Mouse (Mus musculus) neural tube, embryonic 14.5 days (tissue): ENCODE measurements around the gene Ss18l1. TPM values are rescaled to one million over a fixed set of nuclear protein-coding genes. Genes with fewer than 3 reads are reported as not detected.

Experiments used
- ATAC-seq: fragments of 200-750 bp; cut with Nextera tagmentation; 2 replicates; pipeline ENCODE4 v1.8.0; 2017; ENCODE audit warnings: low read depth, mild to moderate bottlenecking, moderate TSS enrichment, moderate library complexity
- H3K27ac ChIP-seq: fragments of 300-500 bp; sonication (generic); 2 replicates; pipeline ENCODE4 v1.5.1; 2014; ENCODE audit warnings: low read depth, mild to moderate bottlenecking, control low read depth, low read length, moderate library complexity, mixed read lengths
- H3K27me3 ChIP-seq: fragments of 300-500 bp; sonication (generic); 2 replicates; pipeline ENCODE4 v1.6.1; 2014; ENCODE audit warnings: low read length; ENCODE audit not compliant: control insufficient read depth, insufficient read depth
- H3K36me3 ChIP-seq: fragments of 300-500 bp; sonication (generic); 2 replicates; pipeline ENCODE4 v1.6.1; 2014; ENCODE audit warnings: low read length, mixed read lengths; ENCODE audit not compliant: control insufficient read depth, insufficient read depth
- H3K4me1 ChIP-seq: fragments of 300-500 bp; sonication (generic); 2 replicates; pipeline ENCODE4 v1.6.1; 2014; ENCODE audit warnings: low read length; ENCODE audit not compliant: control insufficient read depth, insufficient read depth
- H3K4me2 ChIP-seq: fragments of 300-500 bp; sonication (generic); 2 replicates; pipeline ENCODE4 v1.6.1; 2014; ENCODE audit warnings: mild to moderate bottlenecking, low read depth, low read length, control low read depth
- H3K4me3 ChIP-seq: fragments of 300-500 bp; sonication (generic); 2 replicates; pipeline ENCODE4 v1.5.1; 2014; ENCODE audit warnings: low read depth, low read length, control low read depth, mixed read lengths
- H3K9ac ChIP-seq: fragments of 300-500 bp; sonication (generic); replicated peaks from 2 replicates; pipeline ENCODE4 v1.6.1; 2014; ENCODE audit warnings: low read depth, mild to moderate bottlenecking, control low read depth, low read length, mixed read lengths
- H3K9me3 ChIP-seq: fragments of 300-500 bp; sonication (generic); 2 replicates; pipeline ENCODE4 v1.6.1; 2016; ENCODE audit warnings: low read length; ENCODE audit not compliant: control insufficient read depth
- WGBS: fragments of 180-500 bp; shearing (Covaris S2); extraction: QIAGEN DNeasy Blood & Tissue Kit; methylation state at CpG from one replicate; pipeline ENCODE4 v1.1.7; 2014; 5-methylcytosine and 5-hydroxymethylcytosine counted together
- polyA plus RNA-seq: library from polyadenylated mRNA; unstranded; fragments of >200 nt; fragmentation: Nextera tagmentation; extraction: Ambion mirVana; gene quantifications from 2 replicates; pipeline ENCODE4 v1.2.1, GENCODE M21; 2014

Ss18l1 gene
- polyA plus RNA-seq, 1 experiment from 2014 or later, result 57.8 TPM

- WGBS, result 84% methylated on average over 2 of the region's 2 CpGs
- H3K4me2 ChIP-seq, result no peak overlapping the region
- H3K9me3 ChIP-seq, result no peaks in the 10 kb centered on the region
- H3K9ac ChIP-seq, result no peak overlapping the region
- H3K4me3 ChIP-seq, result no peak overlapping the region
- ATAC-seq, result no peak
- H3K27ac ChIP-seq, result no peak overlapping the region
- H3K36me3 ChIP-seq, result peaks cover 8% of the 10 kb centered on the region; the same call in 1 of the 2 replicates
- no peaks in the 10 kb centered on the region for H3K27me3 ChIP-seq
- H3K4me1 ChIP-seq, result peaks cover 9% of the 10 kb centered on the region; the same call in 1 of the 2 replicates
Measured at GRCm38 (mm10) chr2:180071671-180072070, 29.4 kb downstream of the Ss18l1 start.

- Histone ChIP-seq H3K27me3 (no peaks in the 10 kb centered on the region), H3K9ac (no peak overlapping the region), H3K36me3 (peaks cover under 1% of the 10 kb centered on the region; the same call in 1 of the 2 replicates), H3K4me3 (no peak overlapping the region), H3K4me2 (no peak overlapping the region), H3K9me3 (no peaks in the 10 kb centered on the region), H3K27ac (no peak overlapping the region), H3K4me1 (peaks cover 9% of the 10 kb centered on the region; the same call in 1 of the 2 replicates)
- WGBS, result 90% methylated on average over 7 of the region's 7 CpGs
- ATAC-seq, result no peak
Measured at GRCm38 (mm10) chr2:180072886-180073285, 30.6 kb downstream of the Ss18l1 start.

DNA sequence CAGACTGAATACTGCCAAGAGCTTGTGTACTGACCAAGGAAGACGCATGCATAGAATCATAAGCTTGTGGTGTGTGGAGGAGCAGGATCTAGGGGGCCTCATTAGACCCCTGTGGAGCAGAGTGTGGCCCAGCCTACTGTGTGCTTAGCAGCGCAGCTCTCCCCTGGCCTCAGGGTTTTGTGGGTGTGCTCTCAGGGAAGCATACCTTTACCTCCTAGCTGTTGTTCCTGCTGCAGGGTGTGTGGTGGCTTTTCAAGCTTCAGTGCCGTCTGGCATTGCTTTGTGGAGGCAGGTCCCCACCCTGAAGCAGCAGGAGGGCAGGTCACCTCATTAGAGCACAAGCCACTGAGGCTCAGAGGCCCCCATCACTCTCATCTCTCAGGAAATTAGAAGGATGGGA, 35.3 kb downstream of the Ss18l1 start:
- H3K36me3 ChIP-seq, result no peaks in the 10 kb centered on the region
- ATAC-seq, result no peak
- H3K4me2 ChIP-seq, result no peak overlapping the region
- no peaks in the 10 kb centered on the region for H3K4me1 ChIP-seq
- 60% methylated on average over 3 of the region's 3 CpGs for WGBS
- H3K4me3 ChIP-seq, result no peak overlapping the region
- no peaks in the 10 kb centered on the region for H3K9me3 ChIP-seq
- no peaks in the 10 kb centered on the region for H3K27me3 ChIP-seq
- no peak overlapping the region for H3K9ac ChIP-seq
- no peak overlapping the region for H3K27ac ChIP-seq

DNA sequence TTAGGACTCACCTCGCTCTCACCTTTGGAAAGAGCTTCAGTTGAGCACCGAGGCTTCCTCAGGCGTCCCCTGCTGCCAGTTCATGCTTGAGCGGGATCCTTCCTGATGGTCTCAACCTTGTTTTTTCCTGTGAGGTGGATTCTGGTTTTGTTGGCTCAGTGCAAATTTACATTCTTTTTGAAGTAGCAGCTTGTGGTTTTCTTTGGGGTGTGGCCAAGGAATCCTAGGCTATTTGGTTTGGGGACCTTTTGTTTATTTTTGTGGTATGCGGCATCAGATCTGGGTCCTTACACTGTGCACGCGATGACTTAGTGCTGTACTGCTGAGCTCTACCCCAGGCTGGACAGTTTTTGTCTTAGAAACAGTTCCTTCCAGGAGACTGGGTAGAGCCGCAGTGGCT, 38.4 kb downstream of the Ss18l1 start:
- Histone ChIP-seq H3K36me3 (peaks cover 11% of the 10 kb centered on the region; the same call in 1 of the 2 replicates), H3K4me3 (no peak overlapping the region), H3K4me2 (no peak overlapping the region)

DNA sequence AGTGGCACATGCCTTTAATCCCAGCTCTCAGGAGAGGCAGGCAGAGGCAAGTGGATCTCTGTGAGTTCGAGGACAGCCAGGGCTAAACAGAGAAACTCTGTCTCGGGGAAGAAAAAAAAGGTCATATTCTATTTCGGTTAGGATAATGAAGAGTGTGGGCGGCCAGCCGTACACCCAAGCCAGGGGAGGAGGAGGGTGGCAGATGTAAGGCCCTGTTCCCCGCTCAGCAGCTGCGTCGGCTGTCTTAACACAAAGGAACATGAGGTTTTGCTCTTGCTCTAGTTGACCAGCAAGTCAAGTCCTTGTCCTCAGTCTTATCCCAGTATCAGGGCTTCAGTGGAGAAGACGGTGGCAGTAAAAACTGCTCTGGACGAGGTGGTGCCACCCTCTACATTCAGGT, 40.8 kb downstream of the Ss18l1 start:
- WGBS, result 93% methylated on average over 10 of the region's 10 CpGs
- no peak overlapping the region for H3K4me2 ChIP-seq
- H3K9me3 ChIP-seq, result no peaks in the 10 kb centered on the region
- no peak overlapping the region for H3K4me3 ChIP-seq
- H3K36me3 ChIP-seq, result peaks cover 14% of the 10 kb centered on the region; the same call in 1 of the 2 replicates
- no peaks in the 10 kb centered on the region for H3K27me3 ChIP-seq
- H3K9ac ChIP-seq, result no peak overlapping the region
- H3K27ac ChIP-seq, result no peak overlapping the region
- no peaks in the 10 kb centered on the region for H3K4me1 ChIP-seq
- no peak for ATAC-seq

More for the DNA sequence above, 38.4 kb downstream of the Ss18l1 start:
- Histone ChIP-seq H3K9ac (no peak overlapping the region), H3K4me1 (no peaks in the 10 kb centered on the region), H3K27ac (no peak overlapping the region), H3K9me3 (no peaks in the 10 kb centered on the region), H3K27me3 (no peaks in the 10 kb centered on the region)
- ATAC-seq, result no peak
- WGBS, result 88% methylated on average over 8 of the region's 8 CpGs

GRCm38 (mm10) chr2:180084565-180084964, 42.3 kb downstream of the Ss18l1 start:
- 44% methylated on average over 3 of the region's 3 CpGs for WGBS
- Histone ChIP-seq H3K9ac (no peak overlapping the region), H3K4me1 (no peaks in the 10 kb centered on the region), H3K4me2 (no peak overlapping the region), H3K36me3 (peaks cover 14% of the 10 kb centered on the region; the same call in 1 of the 2 replicates), H3K27ac (no peak overlapping the region), H3K27me3 (no peaks in the 10 kb centered on the region), H3K4me3 (no peak overlapping the region), H3K9me3 (no peaks in the 10 kb centered on the region)
- no peak for ATAC-seq

GRCm38 (mm10) chr2:180085926-180086636, 43.8 kb downstream of the Ss18l1 start:
- ATAC-seq, result no peak

DNA sequence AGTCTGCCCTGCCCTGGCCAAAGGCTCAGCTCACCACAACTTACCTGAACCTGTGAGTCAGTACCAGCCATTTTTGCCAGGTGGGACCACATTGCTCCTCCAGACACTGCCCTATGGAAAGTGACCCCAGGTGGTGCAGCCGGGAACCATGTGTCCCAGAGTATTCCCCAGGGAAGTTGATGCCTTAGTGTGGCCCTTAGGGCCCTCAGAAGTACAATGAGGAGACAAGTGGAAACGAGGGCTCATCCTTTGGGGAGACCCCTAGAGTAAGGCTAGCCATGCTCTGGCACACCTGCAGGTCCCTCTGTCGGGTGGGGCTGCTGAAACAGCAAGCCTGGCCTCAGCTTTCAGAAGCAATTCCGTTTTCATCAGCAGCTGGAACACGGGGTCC, 44.3 kb downstream of the Ss18l1 start:
- no peaks in the 10 kb centered on the region for H3K9me3 ChIP-seq
- H3K4me3 ChIP-seq, result no peak overlapping the region
- no peaks in the 10 kb centered on the region for H3K27me3 ChIP-seq
- ATAC-seq, result no peak
- no peak overlapping the region for H3K4me2 ChIP-seq
- 80% methylated on average over 5 of the region's 5 CpGs for WGBS
- no peak overlapping the region for H3K9ac ChIP-seq
- no peaks in the 10 kb centered on the region for H3K4me1 ChIP-seq
- H3K36me3 ChIP-seq, result peaks cover 14% of the 10 kb centered on the region; the same call in 1 of the 2 replicates
- H3K27ac ChIP-seq, result no peak overlapping the region

More at GRCm38 (mm10) chr2:180085926-180086636, 43.8 kb downstream of the Ss18l1 start:
- H3K36me3 ChIP-seq, result peaks cover 14% of the 10 kb centered on the region; the same call in 1 of the 2 replicates
- H3K27me3 ChIP-seq, result no peaks in the 10 kb centered on the region
- no peak overlapping the region for H3K27ac ChIP-seq
- no peaks in the 10 kb centered on the region for H3K9me3 ChIP-seq
- no peaks in the 10 kb centered on the region for H3K4me1 ChIP-seq
- no peak overlapping the region for H3K4me3 ChIP-seq
- no peak overlapping the region for H3K9ac ChIP-seq
- no peak overlapping the region for H3K4me2 ChIP-seq
- 69% methylated on average over 16 of the region's 16 CpGs for WGBS

- H3K4me2 ChIP-seq, result no peak overlapping the region
- no peaks in the 10 kb centered on the region for H3K4me1 ChIP-seq
- peaks cover 14% of the 10 kb centered on the region; the same call in 1 of the 2 replicates for H3K36me3 ChIP-seq
- 88% methylated on average over 4 of the region's 4 CpGs for WGBS
- H3K9me3 ChIP-seq, result no peaks in the 10 kb centered on the region
- no peaks in the 10 kb centered on the region for H3K27me3 ChIP-seq
- H3K4me3 ChIP-seq, result no peak overlapping the region
- ATAC-seq, result no peak
- no peak overlapping the region for H3K9ac ChIP-seq
- H3K27ac ChIP-seq, result no peak overlapping the region
Measured at GRCm38 (mm10) chr2:180087472-180087871, 45.2 kb downstream of the Ss18l1 start.
